Mouse (Mus musculus) thymus, adult 2 months (tissue): ENCODE results near the gene Ttc7. TPM values are rescaled to one million over a fixed set of nuclear protein-coding genes. Genes with fewer than 3 reads are reported as not detected.
A peak's percentile ranks its signal among the peaks of the same experiment; 100 is the strongest.

ENCODE experiments used
- DNase-seq: peaks from one replicate; pipeline ENCODE4 v3.0.0; 2021
- H3K27ac ChIP-seq: fragments of 200-500 bp; 2 replicates; pipeline ENCODE4 v1.5.1; 2012; ENCODE audit warnings: low read length, control low read depth; ENCODE audit not compliant: control insufficient read depth, insufficient read depth
- H3K27me3 ChIP-seq: fragments of 200-500 bp; 2 replicates; pipeline ENCODE4 v1.6.1; 2012; ENCODE audit warnings: mild to moderate bottlenecking, low read length, moderate library complexity, mixed read lengths; ENCODE audit not compliant: control insufficient read depth, insufficient read depth
- H3K36me3 ChIP-seq: fragments of 200-500 bp; 2 replicates; pipeline ENCODE4 v1.6.1; 2012; ENCODE audit warnings: mild to moderate bottlenecking, low read length, moderate library complexity; ENCODE audit not compliant: control insufficient read depth, insufficient read depth
- H3K4me1 ChIP-seq: fragments of 200-500 bp; replicated peaks from 2 replicates; pipeline ENCODE4 v1.6.1; 2012; ENCODE audit warnings: low read length; ENCODE audit not compliant: control insufficient read depth, insufficient read depth
- H3K4me3 ChIP-seq: fragments of 200-500 bp; 2 replicates; pipeline ENCODE4 v1.5.1; 2012; ENCODE audit warnings: mild to moderate bottlenecking, low read length, control low read depth, moderate library complexity; ENCODE audit not compliant: control insufficient read depth, insufficient read depth
- CTCF ChIP-seq: fragments of 200-500 bp; IDR thresholded peaks from 2 replicates; pipeline ENCODE4 v1.5.1; 2012; ENCODE audit warnings: mild to moderate bottlenecking, control low read depth, low read length, moderate library complexity, borderline replicate concordance; ENCODE audit not compliant: control insufficient read depth, poor library complexity, insufficient read depth; ENCODE audit errors: extremely low read depth
- POLR2A ChIP-seq: fragments of 200-500 bp; IDR thresholded peaks from 2 replicates; pipeline ENCODE4 v1.6.1; 2012; ENCODE audit warnings: mild to moderate bottlenecking, low read length, control low read depth, moderate library complexity; ENCODE audit not compliant: control insufficient read depth, poor library complexity, insufficient read depth; ENCODE audit errors: extremely low read depth
- WGBS: fragments of 180-500 bp; shearing (Covaris S2); methylation state at CpG from one replicate; pipeline ENCODE4 v1.1.7; 2018; 5-methylcytosine and 5-hydroxymethylcytosine counted together
- polyA plus RNA-seq: library from polyadenylated mRNA; depleted of rRNA; stranded (reverse); fragments of >200 nt; gene quantifications from 2 replicates; pipeline ENCODE4 v1.2.3, GENCODE M21; 2012

Gene Ttc7
- polyA plus RNA-seq, 1 experiment = 93.6 TPM

DNA sequence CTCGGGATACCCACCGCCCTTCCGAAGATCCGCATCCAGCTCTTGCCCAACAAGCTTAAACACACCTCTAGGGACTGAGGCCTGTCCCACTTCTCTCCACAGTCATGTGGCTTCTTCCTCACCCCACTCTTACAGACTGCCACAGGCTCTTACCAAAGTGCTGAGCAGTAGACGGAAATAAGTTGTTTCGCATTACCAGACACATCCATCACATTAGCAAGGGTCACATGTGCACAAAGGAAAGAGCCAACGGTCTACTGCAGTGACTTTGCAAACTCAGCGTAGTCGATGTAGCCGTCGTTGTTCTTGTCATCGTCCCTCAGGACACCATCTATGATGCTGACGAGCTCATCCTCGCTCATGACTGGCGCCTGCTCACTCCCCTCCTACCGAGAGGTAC is 27.0 kb upstream of the Ttc7 start:
- no peak overlapping the region for H3K4me3 ChIP-seq
- H3K36me3 ChIP-seq = peaks cover 21% of the 10 kb centered on the region
- WGBS = 62% methylated on average over 16 of the region's 16 CpGs
- TF ChIP-seq POLR2A (no peak), CTCF (no peak)
- H3K27ac ChIP-seq = no peak overlapping the region
- DNase-seq = no peak
- peaks cover 3% of the 10 kb centered on the region; the same call in 1 of the 2 replicates for H3K4me1 ChIP-seq
- no peaks in the 10 kb centered on the region for H3K27me3 ChIP-seq

DNA sequence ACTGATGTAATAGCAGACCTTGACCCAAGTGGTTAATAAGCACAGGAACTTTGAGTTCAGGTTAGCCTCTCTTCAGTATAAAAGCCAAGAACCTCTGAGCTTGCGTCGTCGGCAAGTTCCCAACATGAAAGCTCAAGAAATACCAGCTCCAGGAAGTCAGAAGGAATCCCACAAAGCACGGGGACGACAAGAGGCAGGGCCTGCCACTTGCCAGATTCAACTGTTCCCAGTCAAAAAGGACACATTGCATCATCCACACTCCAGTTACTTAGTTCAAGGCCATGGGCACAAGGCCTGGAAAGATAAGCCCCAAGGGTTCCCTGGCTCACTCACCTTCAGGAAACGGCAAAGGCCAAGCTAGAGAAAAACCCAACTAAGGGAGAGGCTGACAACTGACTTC is 19.3 kb upstream of the Ttc7 start:
- H3K4me3 ChIP-seq = no peak overlapping the region
- H3K4me1 ChIP-seq = peaks cover 14% of the 10 kb centered on the region
- 35% methylated on average over 6 of the region's 6 CpGs for WGBS
- H3K36me3 ChIP-seq = no peaks in the 10 kb centered on the region
- TF ChIP-seq CTCF (no peak), POLR2A (no peak)
- H3K27ac ChIP-seq = no peak overlapping the region
- no peak for DNase-seq
- no peaks in the 10 kb centered on the region for H3K27me3 ChIP-seq

GRCm38 (mm10) chr17:87264054-87264830 is 18.4 kb upstream of the Ttc7 start:
- Histone ChIP-seq H3K27ac (no peak overlapping the region), H3K4me3 (no peak overlapping the region), H3K27me3 (no peaks in the 10 kb centered on the region), H3K4me1 (peaks cover 14% of the 10 kb centered on the region), H3K36me3 (no peaks in the 10 kb centered on the region)
- no peak for TF ChIP-seq CTCF
- DNase-seq = no peak
- WGBS = 81% methylated on average over 11 of the region's 11 CpGs

GRCm38 (mm10) chr17:87264927-87265791 is 17.5 kb upstream of the Ttc7 start:
- DNase-seq = no peak
- Histone ChIP-seq H3K4me1 (peaks cover 14% of the 10 kb centered on the region), H3K27ac (no peak overlapping the region), H3K36me3 (no peaks in the 10 kb centered on the region), H3K27me3 (no peaks in the 10 kb centered on the region), H3K4me3 (peak overlapping the region; percentile 65)
- TF ChIP-seq CTCF = no peak
- no peak for TF ChIP-seq POLR2A
- WGBS = 7% methylated on average over 28 of the region's 28 CpGs

DNA sequence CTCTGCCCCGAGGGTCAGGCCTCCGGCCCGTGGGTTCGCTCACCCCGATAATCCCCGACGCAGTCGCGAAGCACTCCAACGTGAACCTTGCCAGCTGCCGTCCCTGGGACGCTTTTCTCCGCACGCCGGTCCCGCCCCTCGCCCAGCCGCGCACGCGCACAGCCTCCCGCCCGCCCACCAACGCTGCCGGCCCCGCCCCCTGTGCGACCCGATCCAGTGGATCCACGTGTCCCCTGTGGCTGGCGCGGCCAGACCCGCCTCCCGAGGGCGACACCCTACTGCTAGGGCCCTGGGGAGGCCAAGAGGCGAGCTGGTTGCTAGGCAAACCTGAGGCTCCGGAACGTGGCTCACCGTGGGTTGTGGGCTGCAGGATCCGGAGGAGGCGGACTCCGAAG is 16.9 kb upstream of the Ttc7 start, which contains the start of gene Mcfd2:
Gene Mcfd2, minus strand, starts transcription at position 144 of the 395 bp plus-strand sequence.
- peak within 1 kb of the TSS; percentile 65 for H3K4me3 ChIP-seq
- H3K27me3 ChIP-seq = no peaks in the 10 kb centered on the region
- no peak; the same call in 1 of the 2 replicates for TF ChIP-seq POLR2A
- peak; percentile 69; the same call in 1 of the 2 replicates for TF ChIP-seq CTCF
- DNase-seq = peak; percentile 90
- WGBS = 0% methylated on average over 41 of the region's 41 CpGs
- no peaks in the 10 kb centered on the region for H3K36me3 ChIP-seq
- H3K4me1 ChIP-seq = peaks cover 14% of the 10 kb centered on the region
- no peak within 1 kb of the TSS for H3K27ac ChIP-seq

DNA sequence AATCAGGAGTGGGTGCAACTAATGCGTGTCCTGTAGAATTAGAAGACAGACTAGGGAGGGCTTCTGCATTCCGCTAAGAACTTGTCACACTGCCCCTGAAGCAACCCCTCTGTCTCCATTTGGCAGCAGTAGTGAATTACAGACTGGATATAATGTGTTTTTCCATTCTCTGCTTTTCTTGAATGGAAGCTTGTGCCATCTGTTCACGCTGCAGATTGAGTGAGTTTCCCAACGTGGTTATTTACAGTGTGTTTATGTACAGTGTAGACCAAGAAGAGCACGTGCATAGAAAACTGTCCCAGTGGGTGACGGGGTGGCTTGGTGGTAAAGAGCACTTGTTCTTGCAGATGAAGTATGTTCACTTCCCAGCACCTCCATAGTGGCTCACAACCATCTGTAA is 13.2 kb upstream of the Ttc7 start:
- Histone ChIP-seq H3K36me3 (no peaks in the 10 kb centered on the region), H3K4me1 (peaks cover 8% of the 10 kb centered on the region), H3K4me3 (no peak overlapping the region), H3K27me3 (no peaks in the 10 kb centered on the region), H3K27ac (no peak overlapping the region)
- 92% methylated on average over 6 of the region's 6 CpGs for WGBS
- no peak for TF ChIP-seq POLR2A
- TF ChIP-seq CTCF = no peak
- DNase-seq = no peak
